Mouse (Mus musculus) erythroblast, embryonic 14.5 days (primary cell): ENCODE results near the gene Gimap9.

ENCODE experiments used
- GATA1 ChIP-seq: IDR thresholded peaks from 2 replicates; pipeline ENCODE4 v1.6.1; 2012; ENCODE audit warnings: low read length, inconsistent platforms, mixed read lengths
- TAL1 ChIP-seq: IDR thresholded peaks from 3 replicates; pipeline ENCODE4 v1.6.1; 2012; ENCODE audit warnings: low read length, inconsistent platforms, mixed read lengths

- TF ChIP-seq GATA1 (no peak), TAL1 (no peak)
Observed at GRCm38 (mm10) chr6:48679701-48680100, 3.8 kb downstream of the Gimap9 start.
